Mouse (Mus musculus) olfactory bulb, adult 2 months (tissue): ENCODE measurements around the gene Prss27. TPM values are rescaled to one million over a fixed set of nuclear protein-coding genes. Genes with fewer than 3 reads are reported as not detected.
"Not testable (repeated sequence)": the region's sequence is repeated elsewhere in the genome, so short reads cannot be mapped to it uniquely, and the experiment has no call there.

ENCODE experiments used
- H3K27ac ChIP-seq: fragments of 200-500 bp; 2 replicates; pipeline ENCODE4 v1.5.1; 2012; ENCODE audit warnings: low read depth, low read length; ENCODE audit not compliant: insufficient read depth
- H3K4me1 ChIP-seq: fragments of 200-500 bp; 2 replicates; pipeline ENCODE4 v1.6.1; 2012; ENCODE audit warnings: low read length; ENCODE audit not compliant: control insufficient read depth, insufficient read depth
- H3K4me3 ChIP-seq: fragments of 200-500 bp; 2 replicates; pipeline ENCODE4 v1.5.1; 2012; ENCODE audit warnings: mild to moderate bottlenecking, low read depth, low read length, moderate library complexity; ENCODE audit not compliant: insufficient read depth
- CTCF ChIP-seq: fragments of 200-500 bp; IDR thresholded peaks from 2 replicates; pipeline ENCODE4 v1.5.1; 2012; ENCODE audit warnings: low read depth, mild to moderate bottlenecking, low read length, moderate library complexity; ENCODE audit not compliant: insufficient read depth
- POLR2A ChIP-seq: fragments of 200-500 bp; IDR thresholded peaks from 2 replicates; pipeline ENCODE4 v1.6.1; 2012; ENCODE audit warnings: mild to moderate bottlenecking, low read depth, low read length, moderate library complexity; ENCODE audit not compliant: insufficient read depth
- WGBS: fragments of 180-500 bp; shearing (Covaris S2); methylation state at CpG from one replicate; pipeline ENCODE4 v1.1.7; 2018; 5-methylcytosine and 5-hydroxymethylcytosine counted together
- polyA plus RNA-seq: library from polyadenylated mRNA; stranded (reverse); fragments of >200 nt; gene quantifications from 2 replicates; pipeline ENCODE4 v1.2.4, GENCODE M21; 2012; ENCODE audit warnings: low replicate concordance; ENCODE audit not compliant: missing spikeins, insufficient read depth, insufficient read length

Gene Prss27
- polyA plus RNA-seq, 1 experiment: not detected

DNA sequence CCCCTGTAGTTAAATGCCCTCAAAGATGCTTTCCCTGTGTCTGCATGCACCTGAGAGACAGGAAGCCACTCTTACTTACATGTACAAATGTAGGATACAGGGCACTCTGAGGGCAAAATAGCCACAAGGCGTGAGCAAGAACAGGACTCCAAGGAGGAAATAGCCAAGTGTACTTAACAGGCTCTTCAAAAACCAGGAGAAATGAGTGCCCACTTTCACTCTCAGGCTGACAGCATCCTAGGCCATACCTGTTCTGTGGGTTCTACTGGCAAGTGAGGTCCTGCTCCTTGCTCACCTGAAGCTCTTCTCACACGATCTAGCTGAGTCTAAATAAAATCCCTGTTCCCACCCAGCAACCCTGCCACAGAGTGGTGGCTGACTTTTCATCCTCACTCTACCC, 39.2 kb downstream of the Prss27 start:
- no peak overlapping the region for H3K27ac ChIP-seq
- H3K4me3 ChIP-seq: no peak overlapping the region
- no peaks in the 10 kb centered on the region for H3K4me1 ChIP-seq
- TF ChIP-seq CTCF (no peak), POLR2A (no peak)
- 96% methylated on average over 2 of the region's 2 CpGs for WGBS

DNA sequence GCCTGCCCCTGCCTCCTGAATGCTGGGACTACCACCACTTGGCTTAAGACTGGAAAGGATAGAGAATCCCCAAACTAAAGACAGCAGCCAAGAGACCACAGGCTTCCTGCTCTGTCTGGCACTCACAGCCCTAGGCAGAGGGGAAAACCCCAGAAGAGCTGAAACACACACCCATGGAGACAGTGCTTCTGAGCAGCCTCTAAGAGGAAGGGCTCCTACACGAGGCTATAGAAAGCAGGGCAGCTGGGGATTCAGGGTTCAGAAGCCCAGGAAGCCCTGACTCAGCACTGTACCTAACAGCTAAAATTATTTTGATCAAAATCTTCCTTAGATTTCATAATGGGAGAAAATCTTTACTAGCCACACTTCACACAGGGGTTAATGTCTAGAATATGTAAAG, 46.6 kb downstream of the Prss27 start:
- TF ChIP-seq CTCF: no peak
- no peak for TF ChIP-seq POLR2A
- WGBS: 50% methylated on average over 1 of the region's 1 CpGs
- no peaks in the 10 kb centered on the region for H3K4me1 ChIP-seq
- H3K27ac ChIP-seq: no peak overlapping the region
- no peak overlapping the region for H3K4me3 ChIP-seq

DNA sequence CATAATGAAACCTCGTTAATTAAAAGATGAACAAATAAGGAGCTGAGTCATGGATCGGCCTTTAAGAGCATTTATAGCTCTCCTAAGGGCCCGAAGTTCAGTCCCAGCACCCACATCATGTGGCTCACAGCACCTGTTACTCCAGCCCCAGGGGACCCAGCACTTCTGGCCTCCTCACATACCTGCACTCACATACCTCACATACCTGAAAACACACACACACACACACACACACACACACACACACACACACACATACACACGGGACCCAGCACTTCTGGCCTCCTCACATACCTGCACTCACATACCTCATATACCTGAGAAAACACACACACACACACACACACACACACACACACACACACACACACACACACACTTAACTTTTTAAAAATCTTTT, 48.5 kb downstream of the Prss27 start:
- 72% methylated on average over 4 of the region's 4 CpGs for WGBS
- H3K27ac ChIP-seq, H3K4me3 ChIP-seq: not testable (repeated sequence)

DNA sequence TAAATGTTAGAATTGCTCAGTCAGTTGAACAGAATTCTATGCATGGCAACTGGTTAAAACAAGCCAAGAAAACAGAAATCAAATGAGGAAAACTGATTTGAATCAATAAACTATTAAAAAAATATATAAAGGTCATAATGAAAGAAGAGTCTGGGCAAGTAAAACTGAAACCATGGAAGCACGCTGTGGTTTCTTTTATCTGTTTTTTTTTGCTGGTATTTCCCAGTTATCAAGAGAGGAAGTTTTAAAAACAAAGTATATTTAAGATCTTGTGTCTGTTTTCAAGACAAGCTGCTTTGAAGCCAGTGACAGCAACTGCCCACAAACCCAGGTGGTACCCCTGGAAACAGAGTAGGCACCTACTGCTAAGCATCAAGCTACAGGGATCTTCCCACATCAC, 52.6 kb downstream of the Prss27 start:
- Histone ChIP-seq H3K4me3 (no peak overlapping the region), H3K4me1 (no peaks in the 10 kb centered on the region), H3K27ac (no peak overlapping the region)
- TF ChIP-seq POLR2A (no peak), CTCF (no peak)
- 92% methylated on average over 1 of the region's 1 CpGs for WGBS

More for the DNA sequence above, 48.5 kb downstream of the Prss27 start:
- not testable (repeated sequence) for H3K4me1 ChIP-seq

Other genes starting within 250 kb of the Prss27 start
- 383 and 683 TPM in 2 replicates for gene Srrm2, start 247.6 kb upstream of the Prss27 start, polyA plus RNA-seq
- not detected in 2 replicates for gene Elob, start 209.0 kb upstream of the Prss27 start, polyA plus RNA-seq
- not detected in 2 replicates for gene Prss33, start 202.1 kb upstream of the Prss27 start, polyA plus RNA-seq
- gene Prss32, start 194.3 kb upstream of the Prss27 start, polyA plus RNA-seq: not detected in 2 replicates
- not detected in 2 replicates for gene Prss41, start 194.0 kb upstream of the Prss27 start, polyA plus RNA-seq
- gene Prss21, start 170.1 kb upstream of the Prss27 start, polyA plus RNA-seq: not detected in 2 replicates
- gene Dcpp1, start 157.3 kb upstream of the Prss27 start, polyA plus RNA-seq: not detected in 2 replicates
- gene Dcpp2, start 157.3 kb upstream of the Prss27 start, polyA plus RNA-seq: not detected in 2 replicates
- not detected in 2 replicates for gene Dcpp3, start 120.7 kb upstream of the Prss27 start, polyA plus RNA-seq
- gene Sbp, start 96.5 kb upstream of the Prss27 start, polyA plus RNA-seq: not detected in 2 replicates
- not detected in 2 replicates for gene Sbpl, start 82.9 kb upstream of the Prss27 start, polyA plus RNA-seq
- not detected in 2 replicates for gene Prss30, start 57.6 kb upstream of the Prss27 start, polyA plus RNA-seq
- not detected in 2 replicates for gene Prss22, start 40.0 kb upstream of the Prss27 start, polyA plus RNA-seq
- gene Kctd5, start 35.3 kb downstream of the Prss27 start, polyA plus RNA-seq: not detected in 2 replicates
- not detected in 2 replicates for gene Pdpk1, start 112.8 kb downstream of the Prss27 start, polyA plus RNA-seq
- gene Amdhd2, start 125.6 kb downstream of the Prss27 start, polyA plus RNA-seq: not detected in 2 replicates
- gene Atp6v0c, start 131.6 kb downstream of the Prss27 start, polyA plus RNA-seq: 528 TPM in 1 of 2 replicates, not detected in the other
- not detected in 2 replicates for gene Tbc1d24, start 167.4 kb downstream of the Prss27 start, polyA plus RNA-seq
- gene Ntn3, start 171.4 kb downstream of the Prss27 start, polyA plus RNA-seq: not detected in 2 replicates
- gene Tedc2, start 182.7 kb downstream of the Prss27 start, polyA plus RNA-seq: not detected in 2 replicates
- not detected in 2 replicates for gene Ccnf, start 213.3 kb downstream of the Prss27 start, polyA plus RNA-seq